ENCODE assay signal across 27 mouse cellular contexts in genomic region chr8:13263376-13263775, GRCm38 (mm10). TPM values are rescaled to one million over a fixed set of nuclear protein-coding genes. Genes with fewer than 3 reads are reported as not detected.
DNase-seq lines count a peak whose midpoint lies in the region; ATAC-seq and TF ChIP-seq lines count a peak whose summit lies in the region.
"Had no signal": no experiment of that assay in that cellular context is flagged by ENCODE, and none has a peak within 500 bp of the region (broad histone marks: within the 10 kb centered on the region; RNA-seq: fewer than 3 reads in every experiment).

No protein-coding gene starts in this region.

- H3K4me2 ChIP-seq in hindbrain, postnatal 0 days (ENCODE audit: low read depth, low read length): no peak overlapping the region
- H3K4me2 ChIP-seq: embryonic facial prominence, embryonic 12.5 days; forebrain, embryonic 12.5 days; forebrain, embryonic 15.5 days; heart, embryonic 12.5 days; heart, embryonic 15.5 days; hindbrain, embryonic 13.5 days had no signal

- H3K36me3 ChIP-seq in megakaryocyte, embryonic 14.5 days (replicated peaks; ENCODE audit: low read length): peaks cover 63% of the 10 kb centered on the region
- H3K36me3 ChIP-seq in G1E (replicated peaks): peaks cover 58% of the 10 kb centered on the region
- peaks cover 22% of the 10 kb centered on the region; the same call in 1 of the 2 replicates for H3K36me3 ChIP-seq in hindbrain, postnatal 0 days (ENCODE audit: insufficient read depth, low read length)

- H3K9me3 ChIP-seq in megakaryocyte, embryonic 14.5 days: no peaks in the 10 kb centered on the region
- H3K9me3 ChIP-seq in G1E (replicated peaks): no peaks in the 10 kb centered on the region
- no peaks in the 10 kb centered on the region for H3K9me3 ChIP-seq in hindbrain, postnatal 0 days (ENCODE audit: low read length)
- H3K9me3 ChIP-seq: embryonic facial prominence, embryonic 12.5 days; forebrain, embryonic 12.5 days; forebrain, embryonic 15.5 days; heart, embryonic 12.5 days; heart, embryonic 15.5 days; hindbrain, embryonic 10.5 days; hindbrain, embryonic 13.5 days had no signal

- no peaks in the 10 kb centered on the region for H3K27me3 ChIP-seq in megakaryocyte, embryonic 14.5 days (replicated peaks)
- no peaks in the 10 kb centered on the region for H3K27me3 ChIP-seq in G1E (ENCODE audit: insufficient read depth, low read length)
- no peaks in the 10 kb centered on the region for H3K27me3 ChIP-seq in hindbrain, postnatal 0 days (ENCODE audit: insufficient read depth, low read length)
- H3K27me3 ChIP-seq: embryonic facial prominence, embryonic 12.5 days; forebrain, embryonic 12.5 days; forebrain, embryonic 15.5 days; heart, embryonic 12.5 days; heart, embryonic 15.5 days; hindbrain, embryonic 13.5 days had no signal

- ATAC-seq in megakaryocyte, adult 5-6 weeks (ENCODE audit: poor library complexity, severe bottlenecking): no peak
- ATAC-seq in G1E (ENCODE audit: extremely low read depth, insufficient number of reproducible peaks, low FRiP score, poor library complexity, severe bottlenecking): no peak
- ATAC-seq in common myeloid progenitor, adult 5-6 weeks (replicated peaks; ENCODE audit: low read depth, poor library complexity, severe bottlenecking): peak; percentile 50
- ATAC-seq in hindbrain, postnatal 0 days: no peak
- ATAC-seq: forebrain, embryonic 15.5 days; hindbrain, embryonic 16.5 days had no signal

- peak overlapping the region; percentile 79 for H3K4me3 ChIP-seq in megakaryocyte, embryonic 14.5 days (replicated peaks)
- H3K4me3 ChIP-seq in G1E (ENCODE audit: low read depth, low read length): peak overlapping the region; percentile 24; the same call in 1 of the 2 replicates
- H3K4me3 ChIP-seq in layer of hippocampus, adult 2 months: no peak overlapping the region
- H3K4me3 ChIP-seq in hindbrain, postnatal 0 days (ENCODE audit: low read length): no peak overlapping the region
- H3K4me3 ChIP-seq: embryonic facial prominence, embryonic 12.5 days; erythroblast, embryonic 14.5 days; forebrain, embryonic 12.5 days; forebrain, embryonic 15.5 days; heart, embryonic 12.5 days; heart, embryonic 15.5 days; hindbrain, embryonic 10.5 days; hindbrain, embryonic 13.5 days had no signal

- H3K4me1 ChIP-seq in megakaryocyte, embryonic 14.5 days: peaks cover 77% of the 10 kb centered on the region
- H3K4me1 ChIP-seq in G1E (ENCODE audit: insufficient read depth, low read depth, low read length): peaks cover 67% of the 10 kb centered on the region
- H3K4me1 ChIP-seq in hindbrain, postnatal 0 days (ENCODE audit: insufficient read depth, low read length): no peaks in the 10 kb centered on the region
- H3K4me1 ChIP-seq: embryonic facial prominence, embryonic 12.5 days; forebrain, embryonic 12.5 days; forebrain, embryonic 15.5 days; heart, embryonic 12.5 days; heart, embryonic 15.5 days; hindbrain, embryonic 10.5 days; hindbrain, embryonic 13.5 days had no signal

- DNase-seq in CD4-positive, CD25-positive, alpha-beta regulatory T cell, adult 2 months (ENCODE audit: low read depth, low spot score): peak; percentile 34
- peak; percentile 55 for DNase-seq in G1E (ENCODE audit: low spot score)
- DNase-seq in layer of hippocampus, adult 2 months (ENCODE audit: low spot score in 2 of 2): no peak
- no peak for DNase-seq in left cerebral cortex, adult 18-20 months (ENCODE audit: low spot score in 2 of 2)
- no peak for DNase-seq in hindbrain, postnatal 0 days (ENCODE audit: low spot score)
- DNase-seq: adrenal gland, postnatal 10 days; adrenal gland, postnatal 36 days; cerebellum, adult 11 months; cerebellum, adult 2 months; cerebellum, postnatal 10 days; cerebellum, postnatal 36 days; gastrocnemius, postnatal 25 days; heart, adult 18-20 months; heart, postnatal 10 days; heart, postnatal 36 days had no signal

- H3K27ac ChIP-seq in layer of hippocampus, adult 2 months: no peak overlapping the region
- H3K27ac ChIP-seq in hindbrain, postnatal 0 days: no peak overlapping the region
- H3K27ac ChIP-seq: embryonic facial prominence, embryonic 12.5 days; forebrain, embryonic 12.5 days; forebrain, embryonic 15.5 days; heart, embryonic 15.5 days; hindbrain, embryonic 10.5 days; hindbrain, embryonic 13.5 days had no signal

- no peak for TF ChIP-seq CTCF in G1E (IDR thresholded peaks at IDR 0.05; ENCODE audit: low read depth, low read length)
- TF ChIP-seq CTCF in layer of hippocampus, adult 2 months (conservative IDR thresholded peaks at IDR 0.05): no peak
- TF ChIP-seq CTCF in hindbrain, postnatal 0 days (IDR thresholded peaks at IDR 0.05; ENCODE audit: low read depth): no peak

- WGBS in hindbrain, postnatal 0 days: 66% methylated on average over 3 of the region's 3 CpGs

- no peak overlapping the region for H3K9ac ChIP-seq in hindbrain, postnatal 0 days (replicated peaks; ENCODE audit: low read length)
- H3K9ac ChIP-seq: embryonic facial prominence, embryonic 12.5 days; forebrain, embryonic 12.5 days; forebrain, embryonic 15.5 days; heart, embryonic 12.5 days; heart, embryonic 15.5 days; hindbrain, embryonic 13.5 days had no signal

RNA-seq across cellular contexts. Expression of gene Adprhl1, which starts 9.4 kb away (rescaled TPM):
- polyA plus RNA-seq in megakaryocyte, embryonic 14.5 days (2012; ENCODE audit: insufficient read depth, low replicate concordance): 0.11 TPM in 1 of 2 replicates, not detected in the other
- not detected in 2 replicates for total RNA-seq in megakaryocyte, adult 5-6 weeks (2015)
- not detected in 2 replicates for total RNA-seq in megakaryocyte, adult 5-6 weeks (2017)
- total RNA-seq in G1E (2014; fragmentation: Nextera tagmentation) (not detected in 2 replicates), G1E (2017) (0.06 and 0.22 TPM in 2 replicates)
- not detected in 2 replicates for polyA plus RNA-seq in G1E (2012)
- not detected in 2 replicates for total RNA-seq in common myeloid progenitor, adult 5-6 weeks (2017)
- 1 to 10 TPM in 1 of 2 experiments, under 1 TPM in 1; 0.67 to 1.1 TPM for total RNA-seq in layer of hippocampus, adult 2 months (2021)
- 1 to 10 TPM; 1.0 to 1.6 TPM for total RNA-seq in left cerebral cortex, adult 18-20 months (2021)
- 2.3 TPM in 1 of 2 replicates, not detected in the other for total RNA-seq in hindbrain, postnatal 0 days (2014; rRNA removed)
- 0.14 and 0.50 TPM in 2 replicates for polyA plus RNA-seq in hindbrain, postnatal 0 days (2015; fragmentation: Nextera tagmentation; extraction: Ambion mirVana)
- polyA plus RNA-seq: erythroblast, embryonic 14.5 days; forebrain, embryonic 12.5 days; forebrain, embryonic 15.5 days had no signal

RNA-seq across cellular contexts. Expression of gene Dcun1d2, which starts 24.6 kb away (rescaled TPM):
- polyA plus RNA-seq in megakaryocyte, embryonic 14.5 days (2012; ENCODE audit: insufficient read depth, low replicate concordance): 0.61 and 3.9 TPM in 2 replicates
- 10.6 and 10.8 TPM in 2 replicates for total RNA-seq in megakaryocyte, adult 5-6 weeks (2015)
- 14.6 and 19.7 TPM in 2 replicates for total RNA-seq in megakaryocyte, adult 5-6 weeks (2017)
- total RNA-seq in G1E (2014; fragmentation: Nextera tagmentation) (15.7 and 19.5 TPM in 2 replicates), G1E (2017) (24.0 and 28.5 TPM in 2 replicates)
- 2.9 and 4.6 TPM in 2 replicates for polyA plus RNA-seq in G1E (2012)
- total RNA-seq in common myeloid progenitor, adult 5-6 weeks (2017): 20.0 and 21.4 TPM in 2 replicates
- 10 to 100 TPM; 36.4 to 40.1 TPM for total RNA-seq in layer of hippocampus, adult 2 months (2021)
- 10 to 100 TPM; 41.3 to 43.8 TPM for total RNA-seq in left cerebral cortex, adult 18-20 months (2021)
- total RNA-seq in hindbrain, postnatal 0 days (2014; rRNA removed): 27.3 and 33.8 TPM in 2 replicates
- 24.9 and 25.1 TPM in 2 replicates for polyA plus RNA-seq in hindbrain, postnatal 0 days (2015; fragmentation: Nextera tagmentation; extraction: Ambion mirVana)

RNA-seq across cellular contexts. Expression of gene Tmco3, which starts 24.6 kb away (rescaled TPM):
- 16.7 and 19.0 TPM in 2 replicates for polyA plus RNA-seq in megakaryocyte, embryonic 14.5 days (2012; ENCODE audit: insufficient read depth, low replicate concordance)
- total RNA-seq in megakaryocyte, adult 5-6 weeks (2015): 11.2 and 16.0 TPM in 2 replicates
- 8.2 and 8.9 TPM in 2 replicates for total RNA-seq in megakaryocyte, adult 5-6 weeks (2017)
- total RNA-seq in G1E (2014; fragmentation: Nextera tagmentation): 5.8 and 7.0 TPM in 2 replicates
- 9.3 and 12.6 TPM in 2 replicates for total RNA-seq in G1E (2017)
- polyA plus RNA-seq in G1E (2012): 10.2 and 13.4 TPM in 2 replicates
- 5.0 and 8.8 TPM in 2 replicates for total RNA-seq in common myeloid progenitor, adult 5-6 weeks (2017)
- 10 to 100 TPM; 42.8 to 42.9 TPM for total RNA-seq in layer of hippocampus, adult 2 months (2021)
- 10 to 100 TPM; 45.9 to 46.8 TPM for total RNA-seq in left cerebral cortex, adult 18-20 months (2021)
- total RNA-seq in hindbrain, postnatal 0 days (2014; rRNA removed): 30.9 and 31.3 TPM in 2 replicates
- 31.8 and 33.5 TPM in 2 replicates for polyA plus RNA-seq in hindbrain, postnatal 0 days (2015; fragmentation: Nextera tagmentation; extraction: Ambion mirVana)

Comparison
In these comparisons a context has a peak if more than half of its experiments do, and no peak if none do; other contexts are left out.
1. H3K4me3 ChIP-seq: peak in megakaryocyte, embryonic 14.5 days (single experiment) and G1E (single experiment); none in layer of hippocampus, adult 2 months (single experiment) and hindbrain, postnatal 0 days (single experiment).
2. DNase-seq: peak in CD4-positive, CD25-positive, alpha-beta regulatory T cell, adult 2 months (single experiment) and G1E (single experiment); none in layer of hippocampus, adult 2 months (0 of 2), left cerebral cortex, adult 18-20 months (0 of 2) and hindbrain, postnatal 0 days (single experiment).